In the genomic region with DNA sequence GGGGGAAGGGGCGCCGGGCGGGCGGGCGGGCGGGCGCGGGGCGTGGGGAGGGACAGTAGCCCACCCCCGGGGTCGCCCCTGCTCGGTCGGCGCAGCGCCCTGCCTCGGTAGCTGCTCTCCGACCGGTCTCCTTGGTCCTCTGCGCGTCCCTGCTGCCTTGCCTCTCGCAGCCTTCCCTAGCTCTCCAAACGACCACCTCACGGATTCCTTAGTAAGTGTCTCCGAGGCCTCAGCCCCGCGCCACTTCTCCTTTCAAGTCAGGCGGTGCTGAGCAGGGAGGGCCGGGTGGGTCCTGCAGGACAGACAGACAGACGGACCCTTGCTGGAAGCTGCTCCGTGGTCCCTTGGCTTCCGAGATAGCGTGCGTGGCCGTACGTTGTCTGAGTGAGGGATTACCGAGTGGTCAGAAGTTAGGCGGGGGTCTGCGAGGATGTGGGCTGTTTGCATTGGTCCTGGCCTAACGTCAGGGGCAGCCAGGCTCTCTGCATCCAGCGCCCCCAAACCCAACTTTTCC, we compare ENCODE assay signal across 8 mouse cellular contexts. TPM values are rescaled to one million over a fixed set of nuclear protein-coding genes. Genes with fewer than 3 reads are reported as not detected.
DNase-seq lines count a peak whose midpoint lies in the region; ATAC-seq and TF ChIP-seq lines count a peak whose summit lies in the region.

No protein-coding gene starts in this region.

- no peaks in the 10 kb centered on the region; the same call in 1 of the 2 replicates for H3K79me2 ChIP-seq in liver, adult 2 months (ENCODE audit: control insufficient read depth, insufficient read depth, low read length)

- peak overlapping the region; percentile 69 for H3K4me2 ChIP-seq in intestine, embryonic 15.5 days (replicated peaks)
- peak overlapping the region; percentile 62 for H3K4me2 ChIP-seq in stomach, embryonic 15.5 days

- TF ChIP-seq POLR2A in liver, adult 2 months (IDR thresholded peaks at IDR 0.05; ENCODE audit: extremely low read depth, insufficient read depth, low read length), result no peak

- peak overlapping the region; percentile 79 for H3K4me3 ChIP-seq in intestine, embryonic 15.5 days (replicated peaks)
- H3K4me3 ChIP-seq in liver, adult 2 months (ENCODE audit: insufficient read depth, low read depth, low read length), result peak overlapping the region; percentile 91
- H3K4me3 ChIP-seq in stomach, embryonic 15.5 days (replicated peaks), result peak overlapping the region; percentile 75

- H3K4me1 ChIP-seq in intestine, embryonic 15.5 days (replicated peaks), result peaks cover 6% of the 10 kb centered on the region; the same call in 1 of the 2 replicates
- H3K4me1 ChIP-seq in liver, adult 2 months (ENCODE audit: control insufficient read depth, insufficient read depth, low read length), result peaks cover 3% of the 10 kb centered on the region
- H3K4me1 ChIP-seq in stomach, embryonic 15.5 days, result peaks cover 10% of the 10 kb centered on the region

- peak; percentile 86 for ATAC-seq in intestine, embryonic 15.5 days
- peak; percentile 45 for ATAC-seq in monocyte, adult 5-6 weeks (replicated peaks; ENCODE audit: insufficient number of reproducible peaks, low FRiP score, low TSS enrichment, poor library complexity, severe bottlenecking)
- peak; percentile 78 for ATAC-seq in stomach, embryonic 15.5 days (ENCODE audit: insufficient read depth, low FRiP score, low read depth)

- H3K36me3 ChIP-seq in intestine, embryonic 15.5 days, result no peaks in the 10 kb centered on the region
- peaks cover 4% of the 10 kb centered on the region for H3K36me3 ChIP-seq in liver, adult 2 months (ENCODE audit: control insufficient read depth, insufficient read depth, low read length)
- no peaks in the 10 kb centered on the region for H3K36me3 ChIP-seq in stomach, embryonic 15.5 days

- H3K9ac ChIP-seq in intestine, embryonic 15.5 days, result peak overlapping the region; percentile 88
- peak overlapping the region; percentile 87 for H3K9ac ChIP-seq in liver, adult 2 months (ENCODE audit: low read depth, low read length)
- peak overlapping the region; percentile 84 for H3K9ac ChIP-seq in stomach, embryonic 15.5 days

- no peaks in the 10 kb centered on the region for H3K9me3 ChIP-seq in intestine, embryonic 15.5 days
- no peaks in the 10 kb centered on the region for H3K9me3 ChIP-seq in stomach, embryonic 15.5 days

- peak; percentile 4 to 6 for DNase-seq in heart, adult 9 months (ENCODE audit: low spot score in 2 of 2)
- no peak for DNase-seq in heart, adult 8-10 months (ENCODE audit: low spot score)
- DNase-seq in cerebellum, adult 9-10 months, result peak; percentile 35
- DNase-seq in forelimb bud, embryonic 11.5 days (ENCODE audit: low read depth, low spot score), result peak; percentile 57
- DNase-seq in liver, adult 2 months (ENCODE audit: extremely low read depth, low read depth, low spot score), result peak; percentile 12

- no peak for TF ChIP-seq CTCF in liver, adult 2 months (IDR thresholded peaks at IDR 0.05; ENCODE audit: low read depth, low read length)

- WGBS in intestine, embryonic 15.5 days, result under 1% methylated on average over 21 of the region's 40 CpGs
- WGBS in liver, adult 2 months, result under 1% methylated on average over 40 of the region's 40 CpGs
- under 1% methylated on average over 40 of the region's 40 CpGs for WGBS in stomach, embryonic 15.5 days

- peak overlapping the region; percentile 93 for H3K27ac ChIP-seq in intestine, embryonic 15.5 days
- H3K27ac ChIP-seq in liver, adult 2 months (replicated peaks; ENCODE audit: insufficient read depth, low read depth, low read length), result peak overlapping the region; percentile 78
- peak overlapping the region; percentile 88 for H3K27ac ChIP-seq in stomach, embryonic 15.5 days

- no peaks in the 10 kb centered on the region for H3K27me3 ChIP-seq in intestine, embryonic 15.5 days (replicated peaks)
- no peaks in the 10 kb centered on the region for H3K27me3 ChIP-seq in liver, adult 2 months (ENCODE audit: control insufficient read depth, insufficient read depth, low read length)
- no peaks in the 10 kb centered on the region for H3K27me3 ChIP-seq in stomach, embryonic 15.5 days (replicated peaks)

RNA-seq across cellular contexts. Expression of a gene that starts 18.5 kb away (rescaled TPM):
- 10 to 100 TPM; 33.1 to 48.5 (median 44.7) TPM for total RNA-seq in heart, adult 8-10 months (2022)
- polyA plus RNA-seq in intestine, embryonic 15.5 days (2015; fragmentation: Nextera tagmentation; extraction: Ambion mirVana), result 49.7 and 51.3 TPM in 2 replicates
- total RNA-seq in liver, adult 2 months (2014; rRNA removed), result 26.3 and 28.9 TPM in 2 replicates
- 2.9 and 3.5 TPM in 2 replicates for polyA plus RNA-seq in liver, adult 2 months (2012; rRNA removed)
- total RNA-seq in monocyte, adult 5-6 weeks (2017), result 88.3 to 140 TPM (median 94.3 TPM) in 3 replicates
- 64.7 and 64.9 TPM in 2 replicates for polyA plus RNA-seq in stomach, embryonic 15.5 days (2015; fragmentation: Nextera tagmentation; extraction: Ambion mirVana)

RNA-seq across cellular contexts. Expression of a gene that starts 18.8 kb away (rescaled TPM):
- 1,000 to 10,000 TPM; 2,945 to 3,498 (median 3,141) TPM for total RNA-seq in heart, adult 8-10 months (2022)
- 1,137 TPM in 2 replicates for polyA plus RNA-seq in intestine, embryonic 15.5 days (2015; fragmentation: Nextera tagmentation; extraction: Ambion mirVana)
- total RNA-seq in liver, adult 2 months (2014; rRNA removed), result 864 and 882 TPM in 2 replicates
- polyA plus RNA-seq in liver, adult 2 months (2012; rRNA removed), result 823 and 907 TPM in 2 replicates
- 112 to 231 TPM (median 166 TPM) in 3 replicates for total RNA-seq in monocyte, adult 5-6 weeks (2017)
- polyA plus RNA-seq in stomach, embryonic 15.5 days (2015; fragmentation: Nextera tagmentation; extraction: Ambion mirVana), result 980 and 987 TPM in 2 replicates
